ENCODE assay signal across 14 mouse cellular contexts in genomic region chr13:104041481-104041880, GRCm38 (mm10).
DNase-seq lines count a peak whose midpoint lies in the region; ATAC-seq and TF ChIP-seq lines count a peak whose summit lies in the region.
"Had no signal": no experiment of that assay in that cellular context is flagged by ENCODE, and none has a peak within 500 bp of the region (broad histone marks: within the 10 kb centered on the region; RNA-seq: fewer than 3 reads in every experiment).

No protein-coding gene starts in this region.

- H3K4me3 ChIP-seq in kidney, embryonic 16.5 days (ENCODE audit: low read length): no peak overlapping the region
- no peak overlapping the region; the same call in 1 of the 2 replicates for H3K4me3 ChIP-seq in G1E (ENCODE audit: low read depth, low read length)
- H3K4me3 ChIP-seq in embryonic fibroblast, embryonic 13.5 days (ENCODE audit: insufficient read depth, low read length): no peak overlapping the region
- H3K4me3 ChIP-seq: heart, embryonic 15.5 days; hindbrain, embryonic 13.5 days; left cerebral cortex, adult 2 months; limb, embryonic 13.5 days had no signal

- TF ChIP-seq POLR2A in embryonic fibroblast, embryonic 13.5 days (IDR thresholded peaks at IDR 0.05; ENCODE audit: low read depth, low read length): no peak

- peak; percentile 62 for DNase-seq in kidney, adult 9 months
- DNase-seq in G1E (ENCODE audit: low spot score): no peak
- no peak for DNase-seq in thymus, postnatal 14 days
- DNase-seq in retina, postnatal 1 day: no peak
- DNase-seq: cerebellum, adult 9-10 months; gastrocnemius, postnatal 36 days had no signal

- no peaks in the 10 kb centered on the region for H3K36me3 ChIP-seq in kidney, embryonic 16.5 days (ENCODE audit: insufficient read depth, low read length)
- peaks cover 44% of the 10 kb centered on the region for H3K36me3 ChIP-seq in G1E (replicated peaks)
- H3K36me3 ChIP-seq: heart, embryonic 15.5 days; limb, embryonic 13.5 days had no signal

- WGBS in kidney, embryonic 16.5 days: 78% methylated on average over 7 of the region's 7 CpGs

- TF ChIP-seq CTCF in G1E (IDR thresholded peaks at IDR 0.05; ENCODE audit: low read depth, low read length): no peak
- no peak for TF ChIP-seq CTCF in embryonic fibroblast, embryonic 13.5 days (IDR thresholded peaks at IDR 0.05; ENCODE audit: borderline replicate concordance, insufficient read depth, low read length)

- H3K4me1 ChIP-seq in kidney, embryonic 16.5 days (ENCODE audit: insufficient read depth, low read length): peaks cover 29% of the 10 kb centered on the region
- H3K4me1 ChIP-seq in G1E (ENCODE audit: insufficient read depth, low read depth, low read length): peaks cover 66% of the 10 kb centered on the region
- peaks cover 21% of the 10 kb centered on the region for H3K4me1 ChIP-seq in embryonic fibroblast, embryonic 13.5 days (ENCODE audit: control insufficient read depth, insufficient read depth, low read length)

- no peak overlapping the region for H3K4me2 ChIP-seq in kidney, embryonic 16.5 days (replicated peaks; ENCODE audit: low read depth, low read length)
- H3K4me2 ChIP-seq: heart, embryonic 15.5 days; hindbrain, embryonic 13.5 days; limb, embryonic 13.5 days had no signal

- H3K27me3 ChIP-seq in kidney, embryonic 16.5 days (ENCODE audit: insufficient read depth, low read length): no peaks in the 10 kb centered on the region
- no peaks in the 10 kb centered on the region for H3K27me3 ChIP-seq in G1E (ENCODE audit: insufficient read depth, low read length)
- H3K27me3 ChIP-seq: heart, embryonic 15.5 days; hindbrain, embryonic 13.5 days; limb, embryonic 13.5 days; megakaryocyte, embryonic 14.5 days had no signal

- no peak overlapping the region for H3K9ac ChIP-seq in kidney, embryonic 16.5 days (replicated peaks; ENCODE audit: low read length)
- H3K9ac ChIP-seq: heart, embryonic 15.5 days; hindbrain, embryonic 13.5 days; limb, embryonic 13.5 days had no signal

- no peaks in the 10 kb centered on the region for H3K9me3 ChIP-seq in kidney, embryonic 16.5 days (ENCODE audit: low read length)
- no peaks in the 10 kb centered on the region for H3K9me3 ChIP-seq in G1E (replicated peaks)
- H3K9me3 ChIP-seq: heart, embryonic 15.5 days; hindbrain, embryonic 13.5 days; limb, embryonic 13.5 days; megakaryocyte, embryonic 14.5 days had no signal

- ATAC-seq in kidney, embryonic 16.5 days (ENCODE audit: low FRiP score, low TSS enrichment): no peak
- peak; percentile 6; the same call in 1 of the 2 replicates for ATAC-seq in G1E (ENCODE audit: extremely low read depth, insufficient number of reproducible peaks, low FRiP score, poor library complexity, severe bottlenecking)
- ATAC-seq in neutrophil, adult 5-6 weeks (ENCODE audit: extremely low read depth, insufficient number of reproducible peaks, low FRiP score, poor library complexity, severe bottlenecking): 0 out of 2 replicates have a peak, but pooled peaks have one; percentile 43

- no peak overlapping the region for H3K27ac ChIP-seq in kidney, embryonic 16.5 days (ENCODE audit: low read length)
- H3K27ac ChIP-seq in embryonic fibroblast, embryonic 13.5 days (ENCODE audit: insufficient read depth, low read length): peak overlapping the region; percentile 55; the same call in 1 of the 2 replicates
- H3K27ac ChIP-seq: heart, embryonic 15.5 days; hindbrain, embryonic 13.5 days; left cerebral cortex, adult 2 months; limb, embryonic 13.5 days had no signal
